Mouse (Mus musculus): ENCODE results near the gene Med13. TPM values are rescaled to one million over a fixed set of nuclear protein-coding genes. Genes with fewer than 3 reads are reported as not detected.

Gene Med13
- polyA plus RNA-seq (2012; ENCODE audit: low replicate concordance), result 5.0 and 6.0 TPM in 2 replicates

DNA sequence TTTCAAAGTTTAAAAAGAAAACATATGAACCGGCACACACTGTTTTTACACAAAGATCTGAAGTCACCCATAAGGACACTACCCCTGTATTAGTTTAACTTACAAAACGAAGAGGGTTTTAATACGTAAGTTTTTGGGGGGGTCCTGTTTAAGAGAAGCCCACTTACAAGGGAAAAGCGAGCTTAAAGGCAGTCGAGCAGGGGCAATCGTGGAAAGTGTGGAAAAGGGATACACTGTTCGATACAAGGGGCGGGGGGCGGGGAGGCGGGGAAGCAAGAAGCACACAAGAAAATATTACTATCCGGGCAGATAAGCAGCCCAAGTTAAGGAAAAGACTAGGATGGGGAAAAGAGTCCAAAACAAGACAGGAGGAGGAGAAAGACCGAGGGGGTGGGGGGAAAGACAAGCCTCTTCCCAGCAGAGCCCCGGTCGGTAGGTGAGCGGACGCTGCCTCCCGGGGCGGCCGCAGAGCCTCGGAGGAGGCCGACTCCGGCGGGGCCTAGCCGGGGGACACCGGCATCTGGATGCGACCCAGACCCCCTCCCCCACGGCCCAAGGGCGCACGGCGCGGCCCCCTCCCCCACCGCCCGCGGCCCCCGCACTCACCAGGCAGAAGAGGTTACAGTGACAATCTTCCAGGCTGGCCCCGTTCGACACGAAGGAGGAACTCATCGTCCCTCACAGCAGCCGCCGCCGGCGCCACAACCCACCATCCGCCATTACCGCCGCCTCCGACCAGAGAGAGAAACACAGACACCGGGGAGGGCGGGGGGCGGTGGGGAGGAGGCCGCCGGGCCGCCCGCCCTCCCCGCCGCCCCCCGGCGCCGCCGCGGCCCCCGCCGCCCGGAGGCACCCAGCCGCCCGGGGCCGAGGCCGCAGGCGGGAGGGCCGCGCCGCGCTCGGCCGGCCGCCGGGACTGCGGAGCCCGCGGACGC, at the start of gene Med13:
Med13 (minus strand) TSS at position 749 of the 935 bp plus-strand sequence.

DNA sequence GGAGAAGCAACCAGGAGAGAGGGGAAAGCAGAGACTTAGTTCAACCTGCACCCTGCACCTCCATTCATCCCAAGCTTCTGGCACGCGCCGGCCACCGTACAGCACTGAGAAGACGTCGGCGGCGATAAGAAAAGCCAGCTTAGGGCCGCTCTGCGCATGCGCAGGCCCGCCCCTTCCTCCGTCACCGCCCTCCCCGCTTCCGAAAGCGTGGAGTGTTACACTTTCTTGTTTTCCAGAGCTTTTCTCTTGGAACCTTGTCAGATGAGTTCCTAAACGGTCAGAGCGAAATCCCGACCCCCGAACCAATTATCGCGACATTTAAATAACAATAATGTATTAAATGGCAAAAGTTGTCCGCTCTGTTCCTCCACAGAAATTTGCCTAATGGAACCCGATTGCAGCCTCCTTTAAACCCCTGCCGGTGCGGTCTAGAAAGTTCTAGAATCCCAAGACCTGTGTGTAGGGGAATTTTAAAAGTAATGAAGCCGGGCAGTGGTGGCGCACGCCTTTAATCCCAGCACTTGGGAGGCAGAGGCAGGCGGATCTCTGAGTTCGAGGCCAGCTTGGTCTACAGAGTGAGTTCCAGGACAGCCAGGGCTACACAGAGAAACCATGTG, 99.8 kb downstream of the Med13 start, which contains the start of gene Ints2:
Ints2 (minus strand) TSS at position 116 of the 617 bp plus-strand sequence.

Other genes starting within 250 kb of the Med13 start
- gene Brip1, start 156.4 kb downstream of the Med13 start, polyA plus RNA-seq (2012; ENCODE audit: low replicate concordance), result 0.03 and 0.11 TPM in 2 replicates
- gene Ints2, start 100.0 kb downstream of the Med13 start, polyA plus RNA-seq (2012; ENCODE audit: low replicate concordance), result 0.73 and 2.3 TPM in 2 replicates
- 9.9 and 15.2 TPM in 2 replicates for gene Rnft1, start 127.1 kb upstream of the Med13 start, polyA plus RNA-seq (2012; ENCODE audit: low replicate concordance)
- 6.8 and 21.1 TPM in 2 replicates for gene Rps6kb1, start 187.2 kb upstream of the Med13 start, polyA plus RNA-seq (2012; ENCODE audit: low replicate concordance)
- 0.36 and 0.42 TPM in 2 replicates for gene Tubd1, start 187.4 kb upstream of the Med13 start, polyA plus RNA-seq (2012; ENCODE audit: low replicate concordance)

Measured in hematopoietic multipotent progenitor cell, adult 10-12 weeks (in vitro differentiated cells).